Mouse (Mus musculus) v-Abl transformed pro-B cells (cell line): ENCODE measurements around the gene Xylt2.

Experiments
- in situ Hi-C, 2 experiments: fragments of 400-800 bp; cut with MboI; formaldehyde crosslinking; loops; one replicate each; pipeline ENCODE4 v1.15.1; 2025; ENCODE audit not compliant: unreplicated experiment in 2 of 2

Gene Xylt2

DNA sequence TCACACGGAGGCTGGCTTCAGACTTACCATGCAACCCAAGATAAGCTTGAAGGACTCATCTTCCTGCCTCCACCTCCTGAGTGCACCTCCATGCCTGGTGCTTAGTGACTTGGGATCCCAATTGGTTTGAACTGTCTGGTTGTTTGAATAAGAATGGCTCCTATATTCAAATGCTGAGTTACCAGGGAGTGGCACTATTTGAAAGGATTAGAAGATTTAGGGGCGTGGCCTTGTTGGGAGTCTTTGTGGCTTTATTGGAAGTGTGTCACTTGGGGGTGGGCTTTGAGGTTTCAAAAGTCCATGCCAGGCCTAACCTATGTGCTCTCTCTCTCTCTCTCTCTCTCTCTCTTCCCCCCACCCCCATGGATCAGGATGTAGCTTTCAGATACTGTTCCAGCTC is 59.7 kb downstream of the Xylt2 start:
- in situ Hi-C loops, result loop anchor here in 1 of 2 experiments (5.0 kb wide), 1 partner anchor 65 kb away; no protein-coding TSS in a partner anchor

- in situ Hi-C loops, result loop anchor here in 1 of 2 experiments (5.0 kb wide), 1 partner anchor 63 kb away; no protein-coding TSS in a partner anchor
Measured at GRCm38 (mm10) chr11:94615494-94615893, 61.8 kb downstream of the Xylt2 start.

GRCm38 (mm10) chr11:94614603-94615002 is 62.7 kb downstream of the Xylt2 start:
- in situ Hi-C loops, result loop anchor here in 1 of 2 experiments (5.0 kb wide), 1 partner anchor 62 kb away; no protein-coding TSS in a partner anchor
